Mouse (Mus musculus): ENCODE data around the gene BC048671.
A peak's percentile ranks its signal among the peaks of the same experiment; 100 is the strongest.

BC048671 gene

DNA sequence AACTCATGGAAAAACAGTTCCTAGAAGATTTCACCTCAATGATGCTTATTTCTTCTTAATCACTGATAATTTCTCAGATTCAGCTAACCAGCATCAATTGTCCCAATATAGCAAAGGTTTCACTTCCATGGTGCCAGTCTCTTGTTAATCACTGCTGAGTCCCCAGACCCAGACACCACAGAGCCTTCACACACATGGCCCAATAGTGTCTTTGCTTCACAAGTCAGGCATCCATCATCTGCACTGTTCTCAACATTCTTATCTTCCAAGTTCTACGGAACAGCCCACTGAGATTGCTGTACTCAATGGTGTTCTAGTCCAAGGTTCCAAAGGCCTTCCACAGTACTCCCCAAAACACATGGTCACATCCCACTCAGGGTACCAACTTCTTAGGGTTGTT lies at the start of gene BC048671:
Gene BC048671, plus strand, starts transcription at position 301 of the 400 bp plus-strand sequence.
- no peak for DNase-seq (ENCODE audit: low spot score)

DNA sequence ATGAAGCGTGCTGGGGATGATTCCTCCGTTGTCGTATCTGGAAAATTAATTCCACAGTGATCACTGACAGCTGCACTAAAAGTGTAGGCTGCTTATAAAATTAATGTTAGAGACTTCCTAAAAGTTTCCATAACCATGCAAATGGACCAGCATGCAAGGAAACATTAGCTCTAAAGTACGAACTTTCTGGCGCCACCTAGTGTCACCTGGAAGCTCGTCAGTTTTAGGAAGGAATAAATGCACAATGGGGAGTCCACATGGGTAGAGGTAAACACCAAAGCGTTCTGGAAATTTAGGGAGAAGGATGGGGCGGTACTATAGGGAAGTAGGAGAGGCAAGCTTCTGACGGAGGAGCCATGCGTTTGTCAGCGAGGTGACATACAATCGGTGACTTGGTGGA lies 12.8 kb upstream of the BC048671 start:
- DNase-seq (ENCODE audit: low spot score) = peak; percentile 5

DNA sequence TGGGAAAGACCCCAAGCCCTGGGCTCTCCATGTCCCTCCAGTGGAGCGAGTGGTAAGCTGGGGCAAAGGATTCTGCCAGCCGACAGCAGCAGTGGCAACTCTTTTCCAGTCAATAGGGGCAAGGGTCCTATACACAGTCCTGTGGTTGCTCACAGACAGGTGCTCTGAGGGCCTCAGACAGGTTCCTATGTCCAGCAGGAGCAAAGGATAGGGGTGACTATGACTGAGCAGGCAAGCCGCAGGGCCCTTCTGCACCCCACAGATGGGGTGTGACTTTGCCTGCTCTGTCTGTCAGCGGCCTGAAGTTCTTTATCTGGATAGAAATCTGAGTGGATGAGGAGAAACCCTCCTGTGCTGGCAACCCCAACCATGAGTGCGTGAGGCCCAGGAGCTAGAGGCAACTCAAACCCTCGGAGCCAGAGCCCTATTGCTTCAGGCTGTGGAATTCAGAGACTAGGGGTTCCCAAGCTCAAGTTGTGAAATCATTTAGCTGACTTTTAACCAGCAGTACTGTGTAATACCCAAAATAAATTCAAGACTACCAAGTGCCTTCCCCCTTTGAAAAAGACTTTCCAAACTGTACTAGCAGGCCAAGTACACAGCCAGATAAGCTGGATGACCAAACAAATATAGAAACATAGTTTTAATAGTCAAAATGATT lies 5.4 kb downstream of the BC048671 start:
- DNase-seq (ENCODE audit: low spot score) = no peak

DNA sequence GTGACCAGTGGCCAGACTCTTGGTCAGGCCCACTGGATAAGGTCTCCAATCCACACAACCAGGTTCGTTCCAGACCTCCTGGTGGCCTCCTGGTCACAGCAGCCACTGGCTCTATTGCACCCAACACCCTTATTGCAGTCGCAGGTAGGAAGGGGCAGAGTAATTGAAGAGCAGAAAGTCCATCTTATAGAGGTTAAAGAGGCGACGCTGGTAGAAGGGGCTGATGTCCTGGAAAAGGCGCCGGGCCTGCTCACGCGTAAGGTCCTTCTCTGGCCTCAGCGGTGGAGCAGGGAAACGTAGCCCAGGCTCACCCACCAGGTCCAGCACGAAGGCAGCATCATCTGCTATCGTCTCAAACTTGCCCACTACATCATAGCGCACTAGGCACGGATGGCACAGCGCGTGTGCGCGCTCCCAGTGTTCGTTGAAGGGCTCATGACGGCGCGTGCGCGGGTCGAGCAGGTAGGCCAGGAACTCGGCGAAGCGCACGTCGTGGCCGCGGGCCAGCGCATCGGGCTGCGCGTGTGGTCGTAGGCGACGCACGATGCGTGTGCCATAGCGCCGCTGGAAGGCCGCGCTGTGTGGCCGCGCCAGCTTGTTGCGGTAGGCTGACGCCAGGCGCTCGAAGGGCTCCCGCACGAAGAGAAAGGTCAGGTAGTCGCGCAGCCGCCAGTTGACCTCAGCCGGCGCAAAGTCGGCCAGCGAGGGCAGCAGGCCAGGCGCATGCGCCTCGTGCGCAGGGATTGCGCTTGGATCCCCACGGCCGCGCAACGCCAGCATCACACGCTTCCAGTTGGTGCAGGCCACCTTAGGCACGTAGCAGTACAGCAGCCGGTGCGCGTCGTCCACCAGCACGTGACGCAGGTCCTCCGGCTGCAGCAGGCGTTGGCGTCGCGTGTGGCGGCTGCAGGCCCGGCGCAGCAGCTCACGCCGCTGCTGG lies 8.1 kb downstream of the BC048671 start:
- no peak for DNase-seq (ENCODE audit: low spot score)

DNA sequence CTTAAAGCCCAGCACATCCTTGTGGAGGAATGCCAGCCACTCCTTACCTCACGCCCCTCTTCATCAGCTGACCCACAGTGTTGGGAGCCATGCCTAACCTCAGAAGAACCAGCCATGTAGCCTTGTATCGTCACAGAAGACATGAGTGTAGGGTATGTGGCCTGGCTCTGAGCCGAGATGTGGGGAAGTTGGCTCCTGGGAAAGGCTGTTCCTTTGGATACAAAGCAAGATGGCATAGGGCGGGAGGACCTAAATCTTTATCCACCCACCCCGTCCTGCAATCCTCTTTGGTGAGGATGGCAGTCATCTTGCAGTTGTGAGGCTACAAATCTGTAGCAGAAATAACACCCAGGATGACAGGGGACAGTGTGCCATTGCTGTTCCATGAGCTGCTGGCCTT lies 14.9 kb downstream of the BC048671 start:
- DNase-seq (ENCODE audit: low spot score) = no peak

DNA sequence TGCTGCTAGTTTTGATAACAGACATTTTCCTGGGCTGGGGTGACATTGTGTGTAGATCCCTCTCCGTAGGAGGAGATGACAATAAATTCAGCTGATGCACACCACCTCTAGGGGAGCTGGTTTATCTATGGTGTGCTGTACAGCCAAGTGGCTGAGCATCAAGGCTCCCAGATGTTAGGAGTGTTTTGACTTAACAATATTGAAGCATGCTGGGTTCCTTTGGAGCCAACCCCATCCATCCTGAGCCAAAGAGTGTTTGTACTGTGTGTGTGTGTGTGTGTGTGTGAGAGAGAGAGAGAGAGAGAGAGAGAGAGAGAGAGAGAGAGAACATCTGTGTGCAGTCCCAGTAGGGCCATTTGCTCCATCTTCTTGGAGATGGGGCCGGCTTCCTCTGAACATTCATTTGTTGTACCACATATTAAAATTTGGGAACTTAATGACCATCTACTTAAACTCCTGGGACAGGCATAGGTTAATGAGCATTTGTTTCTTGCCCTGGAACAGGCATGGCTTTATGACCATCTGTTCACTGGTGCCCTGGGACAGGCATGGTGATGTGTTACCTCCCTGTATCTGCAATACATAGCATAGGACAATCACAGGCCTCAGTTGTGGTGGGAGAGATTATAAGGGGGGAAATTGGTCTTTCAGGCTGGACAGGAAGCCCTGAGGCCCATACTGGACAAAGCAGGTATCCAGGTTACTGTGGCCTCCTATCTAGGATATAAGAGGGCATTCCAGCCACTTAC lies 16.7 kb downstream of the BC048671 start:
- DNase-seq (ENCODE audit: low spot score) = no peak

DNA sequence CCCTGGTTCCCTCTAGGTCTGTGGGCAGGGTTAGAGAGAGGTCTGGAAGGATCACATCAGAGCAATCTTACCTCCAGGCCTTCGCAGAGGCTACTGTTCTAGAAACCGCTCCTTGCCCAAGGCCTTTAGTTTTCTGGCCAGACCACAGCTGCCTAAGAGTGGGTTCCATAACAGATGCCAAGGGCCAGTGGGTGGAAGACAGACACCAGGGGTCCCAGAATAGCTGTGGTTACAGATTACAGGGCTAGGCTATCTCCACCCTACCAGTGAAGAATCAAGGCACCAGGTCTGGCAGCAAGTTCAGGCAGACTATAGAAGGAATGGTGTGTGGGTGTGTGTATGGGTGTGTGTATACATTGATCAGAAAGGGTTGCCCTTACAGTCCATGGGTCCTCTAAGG lies 18.0 kb downstream of the BC048671 start:
- no peak for DNase-seq (ENCODE audit: low spot score)

DNA sequence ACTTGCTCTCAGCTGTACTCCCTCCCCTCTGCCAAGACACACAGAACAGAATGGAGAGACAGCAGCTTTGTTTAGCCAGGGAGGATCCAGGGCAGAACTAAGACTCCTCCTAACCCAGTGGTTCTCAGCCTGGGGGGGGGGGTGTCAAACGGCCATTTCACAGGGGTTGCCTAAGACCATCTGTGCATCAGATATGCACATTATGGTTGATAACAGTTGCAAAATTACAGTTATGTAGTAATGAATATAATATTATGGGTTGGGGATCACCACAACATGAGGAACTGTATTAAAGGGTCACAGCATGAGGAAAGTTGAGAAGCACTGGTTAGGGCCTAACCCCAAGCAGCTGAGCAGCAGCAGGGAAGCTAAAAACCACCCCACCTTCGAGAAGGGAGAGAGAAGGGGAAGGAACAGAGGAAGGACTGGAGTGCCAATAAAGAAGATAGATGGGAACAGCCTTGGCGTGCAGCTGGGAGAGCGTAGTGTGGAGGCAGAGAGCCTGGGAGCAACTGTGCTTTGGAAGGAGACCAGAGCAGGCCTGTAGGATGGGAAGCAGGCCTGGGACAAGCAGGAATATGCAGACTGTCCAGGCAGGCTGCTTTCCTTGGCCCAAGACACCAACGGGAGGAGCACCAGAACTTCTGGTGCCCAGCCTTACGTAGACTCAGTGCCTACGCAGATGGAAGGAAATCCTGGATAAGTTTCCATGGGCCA lies 18.6 kb downstream of the BC048671 start:
- peak; percentile 31 for DNase-seq (ENCODE audit: low spot score)

DNA sequence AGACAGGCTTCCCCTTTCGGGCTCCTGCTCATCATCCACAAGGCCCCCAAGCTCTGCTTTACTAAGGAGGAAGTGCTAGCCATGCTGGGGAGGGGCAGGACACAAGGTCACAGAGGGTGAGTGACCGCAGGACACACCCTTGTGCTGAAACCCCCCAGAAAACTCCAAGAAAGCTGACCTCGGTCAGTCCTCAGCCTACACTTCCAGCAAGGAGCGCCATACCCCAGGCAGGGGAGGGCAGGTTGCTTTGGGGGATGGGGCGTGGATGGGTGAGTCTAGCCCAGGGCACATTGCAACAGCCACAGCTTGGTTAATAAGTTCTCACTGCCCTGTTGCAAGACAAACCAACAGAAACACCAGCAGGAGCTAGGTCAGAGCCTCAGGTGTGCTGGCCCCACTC lies 19.4 kb downstream of the BC048671 start:
- no peak for DNase-seq (ENCODE audit: low spot score)

DNA sequence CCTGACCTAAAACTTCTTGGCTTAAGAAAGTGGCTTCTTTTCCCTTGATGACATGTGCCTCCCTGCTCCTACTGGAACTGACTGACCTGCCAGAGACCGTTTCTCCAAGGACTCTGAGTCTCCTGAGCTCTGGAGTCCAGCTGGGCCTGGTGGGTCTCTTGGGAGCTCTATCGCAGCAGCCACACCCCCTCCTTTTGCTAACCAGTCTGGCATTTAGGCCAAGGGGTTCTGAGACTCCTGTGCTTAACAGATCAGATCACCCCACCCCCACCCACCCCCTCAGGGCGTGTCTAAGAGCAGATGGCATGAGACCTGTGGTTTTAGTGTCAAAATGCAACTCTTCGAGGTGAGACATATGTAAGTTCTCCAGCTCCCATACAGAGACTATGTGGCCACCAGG lies 20.8 kb downstream of the BC048671 start:
- DNase-seq (ENCODE audit: low spot score) = no peak

DNA sequence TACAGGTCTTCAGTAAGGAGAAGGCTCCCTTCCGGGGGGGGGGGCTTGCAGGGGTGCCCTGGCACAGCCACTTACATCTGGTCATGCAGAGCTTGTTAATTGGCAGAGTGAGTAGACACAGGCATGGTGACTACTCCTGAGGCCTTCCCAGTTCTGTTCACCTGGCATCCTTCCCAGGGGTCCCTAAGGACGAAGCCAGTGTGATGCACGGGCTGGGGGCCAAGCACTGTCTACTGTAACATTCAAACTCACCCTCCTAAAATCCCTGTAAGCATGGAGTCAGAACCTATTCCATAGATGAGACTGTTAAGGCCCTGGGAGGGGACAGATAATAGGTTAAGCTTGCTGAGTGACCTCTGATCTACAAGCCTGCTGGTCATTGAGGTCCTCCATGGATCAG lies 23.0 kb downstream of the BC048671 start:
- DNase-seq (ENCODE audit: low spot score) = no peak

DNA sequence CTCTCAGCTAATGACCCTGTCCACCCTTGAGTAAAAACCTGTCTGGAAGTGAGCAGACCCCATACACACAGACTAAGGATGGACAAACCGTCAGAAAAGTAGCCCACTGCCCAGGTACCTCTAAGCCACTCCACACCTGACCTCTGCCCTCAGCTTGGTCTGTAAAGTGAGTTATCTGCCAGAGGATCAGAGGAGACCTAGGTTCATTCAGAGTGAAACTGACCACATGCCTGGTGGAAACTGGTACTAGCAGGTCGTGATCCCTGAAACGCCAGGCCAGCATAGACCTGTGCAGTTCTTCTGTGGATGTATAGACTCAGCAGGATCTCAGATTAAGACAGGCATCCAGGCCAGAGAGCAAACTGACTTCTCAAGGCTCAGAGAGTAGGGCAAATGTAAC lies 23.4 kb downstream of the BC048671 start:
- no peak for DNase-seq (ENCODE audit: low spot score)

DNA sequence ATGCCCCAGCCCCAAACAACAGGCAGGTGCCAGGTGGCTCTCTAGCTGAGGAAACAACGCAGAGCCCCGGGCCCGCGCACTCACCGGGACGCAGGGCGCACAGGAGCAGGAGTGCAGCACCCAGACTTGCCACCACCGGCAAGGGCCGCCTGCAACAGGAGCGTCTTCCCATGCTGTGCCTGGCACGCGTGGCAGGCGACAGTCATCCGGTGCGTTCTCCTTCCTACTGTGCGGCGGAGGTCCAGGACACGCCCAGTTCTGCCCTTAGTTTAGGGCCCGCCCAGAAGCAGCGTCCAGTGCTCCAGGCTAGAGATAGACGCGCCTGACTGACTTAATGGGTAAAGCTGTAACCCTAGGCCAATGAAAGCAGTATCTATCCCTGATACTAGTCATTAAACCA lies 24.0 kb downstream of the BC048671 start, which contains the start of gene Chst13:
Gene Chst13, minus strand, starts transcription at position 195 of the 400 bp plus-strand sequence.
- no peak for DNase-seq (ENCODE audit: low spot score)

DNA sequence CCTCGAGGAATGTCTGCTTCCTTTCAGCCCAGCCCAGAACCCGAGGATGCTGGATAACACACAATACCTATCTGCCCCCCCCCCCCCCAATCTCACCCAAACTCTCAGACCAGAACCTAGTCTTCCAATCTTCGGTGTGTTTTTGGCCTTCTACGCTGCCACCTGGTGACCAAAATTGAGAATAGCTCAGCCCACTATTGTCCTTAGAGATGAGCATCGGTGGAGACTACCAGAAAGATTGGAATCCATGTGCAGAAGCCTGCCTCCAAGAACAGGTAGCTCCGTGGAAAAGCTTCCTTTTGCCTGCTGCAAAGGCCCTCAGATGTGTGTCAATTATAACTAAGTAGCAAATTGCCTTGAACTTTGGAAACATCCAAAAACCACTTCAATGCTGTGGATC lies 26.7 kb downstream of the BC048671 start:
- DNase-seq (ENCODE audit: low spot score) = no peak

DNA sequence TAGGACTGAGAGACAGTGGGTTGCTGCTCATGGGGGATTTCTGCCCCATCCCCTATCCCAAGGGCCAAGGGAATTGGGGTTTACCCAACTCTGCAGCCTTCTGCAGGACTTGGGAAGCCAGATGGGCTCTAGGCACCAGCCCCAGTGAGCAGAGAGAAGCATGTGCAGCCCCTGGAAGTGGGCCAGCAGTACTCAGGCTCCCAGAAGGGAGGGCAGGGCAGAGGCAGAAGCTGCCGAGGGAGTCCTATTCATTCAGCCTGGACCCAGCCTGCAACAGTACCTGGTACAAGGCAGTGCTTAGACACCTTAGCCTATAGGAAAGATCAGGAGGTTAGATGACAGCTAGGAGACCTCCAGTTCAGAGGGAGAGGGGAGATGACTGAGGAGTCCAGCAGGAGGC lies 28.9 kb downstream of the BC048671 start:
- DNase-seq (ENCODE audit: low spot score) = peak; percentile 35

DNA sequence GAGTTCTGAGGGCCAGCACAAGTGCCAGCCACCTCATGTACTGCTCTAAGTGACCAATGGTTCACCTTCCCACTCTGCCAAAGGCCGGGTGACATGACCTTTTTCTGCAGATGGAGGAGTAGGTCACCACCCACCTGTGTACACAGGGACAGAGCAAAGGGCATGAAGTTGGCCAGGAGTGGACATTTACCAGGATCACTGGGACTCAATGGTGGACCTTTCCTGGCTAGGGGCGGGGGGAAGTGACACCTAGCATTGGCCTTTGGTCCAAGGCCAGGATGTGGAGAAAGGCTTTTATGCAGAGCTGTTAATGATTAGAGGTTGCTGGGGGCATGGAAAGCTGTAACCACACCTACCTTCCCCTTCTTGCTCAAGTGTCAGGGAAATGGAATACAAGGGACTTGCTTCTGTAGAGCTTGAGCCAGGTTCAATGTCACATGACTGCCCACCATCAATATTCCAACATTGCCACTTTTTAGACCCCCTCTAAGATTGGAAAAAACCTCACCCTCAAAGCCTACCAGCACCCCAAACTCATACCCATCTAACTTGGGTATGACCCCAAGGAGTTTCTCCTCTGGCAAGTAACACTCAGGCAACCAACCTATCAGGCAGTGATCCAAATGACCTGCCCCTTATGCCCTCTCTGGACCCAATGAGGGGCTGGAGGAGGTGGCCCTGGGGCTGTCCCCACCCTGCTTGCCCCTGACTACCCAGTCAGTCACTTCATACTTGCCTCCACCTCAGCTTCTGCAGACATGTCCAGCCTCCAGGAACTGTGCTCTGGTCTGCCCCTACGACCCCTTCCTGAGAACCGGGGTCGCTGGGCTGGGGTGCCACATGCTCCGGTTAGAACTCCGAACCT lies 31.8 kb downstream of the BC048671 start, which contains the start of gene Uroc1:
Gene Uroc1, plus strand, starts transcription at position 724 of the 865 bp plus-strand sequence.
- DNase-seq (ENCODE audit: low spot score) = no peak

DNA sequence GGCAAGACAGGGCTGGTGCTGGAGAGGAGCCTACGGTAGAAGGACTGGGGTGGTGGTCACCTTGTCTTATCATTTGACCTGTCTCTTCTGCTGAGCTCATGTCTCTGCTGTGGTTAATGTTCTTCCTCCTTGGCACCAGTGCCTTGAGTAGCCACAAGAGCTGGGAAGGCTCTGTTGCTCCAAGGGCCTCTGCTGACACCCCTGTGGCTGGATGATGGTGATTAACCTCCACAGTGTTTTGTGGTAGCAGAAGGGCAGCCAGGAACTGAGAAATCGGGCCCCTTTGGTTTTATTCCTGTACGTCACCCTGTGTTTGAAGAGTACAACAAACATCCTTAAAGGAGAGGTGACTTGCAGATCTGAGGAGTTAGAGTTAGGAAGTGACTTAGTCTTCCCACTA lies 33.2 kb downstream of the BC048671 start:
- no peak for DNase-seq (ENCODE audit: low spot score)

DNA sequence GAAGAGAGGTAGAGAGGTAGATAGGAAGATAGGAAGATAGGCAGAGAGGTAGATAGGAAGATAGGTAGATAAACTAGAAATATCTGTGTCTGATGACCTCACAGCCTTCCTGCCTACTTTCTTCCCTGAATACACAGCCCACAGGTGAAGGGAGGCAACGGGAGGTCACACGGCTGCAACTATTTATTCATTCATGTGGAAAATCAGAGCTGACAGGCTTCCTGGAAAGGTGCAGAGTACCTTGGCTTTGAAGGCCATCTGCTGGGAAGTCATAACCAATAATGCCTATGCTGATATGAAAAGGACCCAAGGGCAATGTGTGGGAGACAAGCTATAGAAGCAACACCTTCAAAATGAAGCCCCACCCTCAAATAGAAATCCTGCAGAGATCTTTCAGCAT lies 41.3 kb downstream of the BC048671 start:
- DNase-seq (ENCODE audit: low spot score) = no peak

DNA sequence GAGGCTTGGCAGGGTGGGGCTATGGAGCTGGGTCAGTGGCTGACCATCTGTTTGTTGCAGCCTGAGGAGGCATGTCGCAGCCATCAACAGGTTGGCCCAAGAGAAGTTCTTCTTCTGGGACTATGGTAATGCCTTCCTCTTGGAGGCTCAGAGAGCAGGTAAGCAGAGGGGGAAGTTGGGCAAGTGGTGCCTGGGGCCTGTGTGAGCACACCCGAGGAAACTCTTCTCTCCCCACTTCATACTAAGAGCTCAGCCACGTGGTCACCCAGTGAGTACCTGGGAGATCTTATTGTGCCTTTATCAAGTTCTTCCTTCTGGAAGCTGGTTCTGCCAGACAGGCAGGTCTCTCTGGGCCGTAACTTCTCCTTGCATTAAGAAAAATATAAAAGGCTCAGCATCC lies 46.2 kb downstream of the BC048671 start:
- no peak for DNase-seq (ENCODE audit: low spot score)

DNA sequence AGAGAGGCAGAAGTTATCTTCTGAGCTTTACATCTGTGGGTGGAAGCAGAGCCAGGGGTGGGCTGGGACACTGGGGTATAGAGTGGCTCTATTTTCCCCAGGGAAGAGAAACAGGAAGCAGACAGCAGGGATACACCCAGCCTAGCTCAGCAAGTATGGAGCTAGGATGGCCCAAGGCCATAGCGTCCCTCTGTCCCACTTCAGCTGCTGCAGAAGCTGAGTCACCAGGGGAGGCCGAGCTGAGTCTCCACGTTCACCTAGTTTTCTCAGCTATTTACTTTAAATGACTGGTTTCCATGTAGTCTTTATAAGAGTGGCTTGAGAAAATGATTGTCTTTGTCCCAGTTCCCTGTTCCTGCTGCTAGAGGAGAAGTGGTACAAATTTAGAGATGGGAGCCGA lies 47.5 kb downstream of the BC048671 start:
- no peak for DNase-seq (ENCODE audit: low spot score)

DNA sequence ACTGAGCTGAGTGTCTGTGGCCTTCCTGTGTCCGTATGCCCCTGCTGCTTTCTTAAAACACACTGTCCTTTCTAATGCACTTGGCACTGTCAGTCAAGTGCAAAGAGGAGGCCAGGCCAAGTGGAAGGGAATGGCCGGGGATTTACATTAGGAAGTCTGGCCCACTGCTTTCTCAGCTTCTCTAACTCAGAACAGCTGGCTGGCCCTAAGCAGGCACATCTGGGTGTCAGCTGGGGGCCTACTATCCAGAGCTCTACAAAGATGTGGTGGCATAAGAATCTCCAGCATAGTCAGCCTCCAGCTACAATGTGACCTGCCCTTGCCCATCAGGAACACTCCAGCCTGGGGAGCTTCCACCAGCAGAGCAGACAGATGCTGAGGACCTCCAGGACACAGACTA lies 49.0 kb downstream of the BC048671 start:
- DNase-seq (ENCODE audit: low spot score) = no peak
